Mouse (Mus musculus): ENCODE results near the gene B4galt3.

B4galt3 gene

GRCm38 (mm10) chr1:171265971-171266744, 4.0 kb upstream of the B4galt3 start:
- no peak for DNase-seq

DNA sequence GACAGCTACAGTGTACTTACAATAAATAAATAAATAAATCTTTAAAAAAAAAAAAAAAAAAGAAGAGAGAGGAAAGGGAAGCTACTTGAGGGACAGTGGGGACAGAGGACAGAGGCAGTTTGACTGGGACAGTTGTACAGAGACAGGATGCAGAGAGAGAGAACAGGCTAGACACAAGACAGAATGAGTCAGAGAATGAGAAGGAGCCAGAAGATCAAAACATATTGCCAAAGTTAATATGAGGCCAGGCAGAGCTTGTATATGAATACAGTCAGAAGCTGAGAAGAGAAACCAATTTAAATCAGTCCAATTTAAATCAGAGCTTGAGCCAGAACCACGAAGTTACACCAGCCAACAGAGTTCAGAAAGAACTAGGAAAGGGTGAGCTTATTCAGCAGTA, 1.8 kb upstream of the B4galt3 start:
- no peak for DNase-seq

- peak; percentile 67 for DNase-seq
These were observed 409 bp downstream of the B4galt3 start for GRCm38 (mm10) chr1:171270573-171270900.

GRCm38 (mm10) chr1:171271196-171271595, 1.1 kb downstream of the B4galt3 start:
- no peak for DNase-seq

- DNase-seq, result no peak
These were observed 1.5 kb downstream of the B4galt3 start for GRCm38 (mm10) chr1:171271622-171272021.

DNA sequence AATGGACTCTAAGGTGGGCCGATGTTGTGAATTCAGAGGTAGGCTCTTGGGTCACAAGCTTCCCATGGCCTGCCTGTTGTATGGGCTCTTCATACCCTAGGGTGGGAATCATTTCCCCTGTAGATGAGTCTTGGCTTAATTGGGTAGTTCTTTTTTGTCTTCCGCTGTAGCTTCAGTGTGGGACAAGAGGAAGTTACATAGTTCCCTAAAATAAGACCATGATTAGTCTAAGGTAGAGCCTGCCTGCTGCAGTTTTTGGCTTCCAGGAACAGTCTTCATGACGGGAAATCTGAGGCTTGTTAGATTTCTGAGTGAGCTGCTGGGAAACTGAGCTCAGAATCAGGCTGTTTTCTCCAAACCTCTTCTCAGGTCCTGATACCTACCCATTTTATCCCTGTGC, 2.0 kb downstream of the B4galt3 start:
- DNase-seq, result no peak

DNA sequence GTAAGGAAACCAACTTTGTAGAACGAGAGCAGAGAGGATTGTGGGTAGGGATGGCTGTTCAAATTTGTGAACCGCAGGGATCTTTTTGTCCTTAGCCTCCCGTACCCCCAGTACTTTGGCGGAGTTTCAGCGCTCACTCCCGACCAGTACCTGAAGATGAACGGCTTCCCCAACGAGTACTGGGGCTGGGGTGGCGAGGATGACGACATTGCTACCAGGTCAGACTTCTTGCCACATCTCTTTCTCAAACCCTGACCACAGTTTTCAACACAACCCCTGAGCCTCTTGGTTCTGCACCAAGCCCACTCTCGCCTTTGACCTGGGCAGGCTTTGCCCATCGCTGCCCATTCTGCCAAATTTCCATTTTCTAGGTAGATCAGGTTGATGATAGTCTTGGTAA, 4.0 kb downstream of the B4galt3 start:
- DNase-seq, result no peak

DNA sequence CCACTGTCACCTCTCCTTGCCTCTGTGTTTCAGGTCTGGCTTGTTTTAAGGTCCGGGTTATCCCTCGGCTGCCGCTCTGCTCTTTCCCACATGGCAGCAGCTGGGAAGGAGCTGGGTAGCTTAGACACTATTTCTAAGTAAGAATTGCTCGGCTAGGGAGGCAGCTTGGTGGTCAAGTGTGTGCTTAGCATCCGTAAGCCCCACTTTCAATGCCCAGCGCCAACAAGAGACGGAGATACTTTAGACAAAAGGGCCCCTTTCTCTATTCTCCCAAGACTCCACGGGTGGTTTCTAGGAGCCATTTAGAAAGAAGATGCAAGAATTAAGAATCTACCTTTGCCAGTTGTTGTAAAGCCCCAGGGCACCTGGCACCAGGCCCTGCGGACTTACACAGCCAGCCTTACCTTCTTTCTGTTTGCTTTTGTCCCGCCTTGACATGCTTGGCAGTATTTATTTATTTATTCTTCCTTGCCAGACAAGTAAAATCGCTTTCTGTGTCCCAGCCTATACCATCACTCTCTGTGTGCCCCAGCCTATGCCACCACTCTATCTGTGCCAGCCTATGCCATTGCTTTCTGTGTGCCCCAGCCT, 5.1 kb downstream of the B4galt3 start:
- no peak for DNase-seq

DNA sequence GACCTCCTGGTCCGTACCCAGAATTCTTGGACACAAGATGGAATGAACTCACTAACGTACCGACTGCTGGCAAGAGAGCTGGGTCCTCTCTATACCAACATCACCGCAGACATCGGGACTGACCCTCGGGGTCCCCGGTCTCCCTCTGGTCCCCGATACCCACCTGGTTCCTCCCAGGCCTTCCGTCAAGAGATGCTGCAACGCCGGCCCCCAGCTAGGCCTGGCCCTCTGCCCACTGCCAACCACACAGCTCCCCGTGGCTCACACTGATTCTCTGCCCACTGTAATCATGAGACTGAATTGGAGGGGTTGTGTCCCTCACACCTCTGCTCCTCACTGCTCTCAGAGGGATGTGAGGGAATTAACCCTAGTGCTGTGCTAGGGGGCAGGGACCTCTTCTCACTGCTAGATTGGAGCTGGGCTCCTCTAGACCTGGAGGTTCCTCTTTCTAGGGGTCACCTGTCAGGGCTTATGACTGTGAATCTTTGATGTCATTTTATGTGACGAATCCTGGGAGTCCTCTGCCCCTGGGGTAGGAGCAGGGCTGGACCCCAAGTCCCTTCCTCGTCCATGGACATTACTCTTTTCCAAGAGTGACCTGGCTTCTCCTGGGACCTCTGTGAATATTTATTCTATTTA, 6.1 kb downstream of the B4galt3 start:
- DNase-seq, result no peak

- DNase-seq, result no peak
These were observed 7.6 kb downstream of the B4galt3 start for GRCm38 (mm10) chr1:171277736-171278135.

GRCm38 (mm10) chr1:171278436-171278835, 8.3 kb downstream of the B4galt3 start:
- peak; percentile 0 for DNase-seq

DNA sequence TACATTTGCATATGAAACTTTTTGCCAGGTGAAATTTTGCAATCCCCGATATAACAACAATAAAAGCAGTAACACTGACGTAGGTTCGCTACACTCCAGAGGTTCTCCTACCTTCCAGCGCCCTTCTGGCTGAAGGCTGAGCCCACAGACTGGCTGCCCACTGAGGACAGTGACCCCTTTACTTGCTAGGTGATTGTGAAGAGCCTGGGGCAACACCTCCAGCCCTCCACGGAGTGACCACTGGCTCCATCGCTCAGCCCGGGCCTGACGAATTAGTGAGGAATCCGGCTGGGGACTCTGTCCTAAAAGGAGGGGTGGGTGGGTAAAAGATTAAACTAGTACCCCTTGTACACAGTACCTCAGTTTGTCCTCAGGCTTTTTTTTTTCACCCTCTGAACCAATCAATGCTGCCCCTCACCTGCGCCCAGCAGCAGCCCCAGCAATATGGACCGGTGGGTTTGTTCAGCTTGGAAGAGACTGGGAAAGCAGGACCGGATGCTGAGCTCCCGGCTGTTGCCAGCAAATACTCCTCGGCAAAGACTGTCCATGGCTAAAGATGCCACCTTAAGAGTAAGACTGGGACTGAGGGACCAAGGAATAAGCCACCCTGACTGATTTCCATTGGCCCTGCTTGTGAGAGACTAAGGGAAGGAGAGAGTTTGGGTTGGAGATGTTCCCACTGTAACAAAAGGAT, 9.0 kb downstream of the B4galt3 start:
- DNase-seq, result peak; percentile 0

DNA sequence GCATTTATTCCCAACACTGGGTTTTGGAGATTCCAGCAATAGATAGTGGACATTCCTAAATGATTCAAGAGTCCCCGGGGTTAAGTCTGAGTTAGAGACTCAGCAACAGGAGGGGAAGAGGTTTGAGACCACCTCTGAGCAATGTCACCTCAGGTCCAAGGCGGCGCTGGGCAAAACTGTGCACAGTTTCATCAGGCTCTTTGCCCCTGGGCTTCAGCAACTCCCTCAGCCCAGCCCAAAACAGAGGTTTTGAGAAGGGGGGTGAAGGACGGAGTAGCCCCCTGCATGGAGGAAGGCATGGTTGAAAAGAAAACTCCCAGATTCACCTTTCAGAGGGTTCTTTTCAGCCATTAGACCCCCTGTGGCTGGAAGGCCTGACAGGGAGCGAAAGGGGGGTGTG, 9.6 kb downstream of the B4galt3 start:
- DNase-seq, result no peak

GRCm38 (mm10) chr1:171280250-171280915, 10.3 kb downstream of the B4galt3 start:
- DNase-seq, result peak; percentile 2

GRCm38 (mm10) chr1:171280916-171281527, 10.9 kb downstream of the B4galt3 start, which contains the start of gene Ppox:
Gene Ppox, minus strand, starts transcription at chr1:171281186.
- DNase-seq, result peak; percentile 90

- DNase-seq, result peak; percentile 89
These were observed 11.4 kb downstream of the B4galt3 start for GRCm38 (mm10) chr1:171281528-171281923.

GRCm38 (mm10) chr1:171282086-171282805, 12.1 kb downstream of the B4galt3 start:
- DNase-seq, result no peak

DNA sequence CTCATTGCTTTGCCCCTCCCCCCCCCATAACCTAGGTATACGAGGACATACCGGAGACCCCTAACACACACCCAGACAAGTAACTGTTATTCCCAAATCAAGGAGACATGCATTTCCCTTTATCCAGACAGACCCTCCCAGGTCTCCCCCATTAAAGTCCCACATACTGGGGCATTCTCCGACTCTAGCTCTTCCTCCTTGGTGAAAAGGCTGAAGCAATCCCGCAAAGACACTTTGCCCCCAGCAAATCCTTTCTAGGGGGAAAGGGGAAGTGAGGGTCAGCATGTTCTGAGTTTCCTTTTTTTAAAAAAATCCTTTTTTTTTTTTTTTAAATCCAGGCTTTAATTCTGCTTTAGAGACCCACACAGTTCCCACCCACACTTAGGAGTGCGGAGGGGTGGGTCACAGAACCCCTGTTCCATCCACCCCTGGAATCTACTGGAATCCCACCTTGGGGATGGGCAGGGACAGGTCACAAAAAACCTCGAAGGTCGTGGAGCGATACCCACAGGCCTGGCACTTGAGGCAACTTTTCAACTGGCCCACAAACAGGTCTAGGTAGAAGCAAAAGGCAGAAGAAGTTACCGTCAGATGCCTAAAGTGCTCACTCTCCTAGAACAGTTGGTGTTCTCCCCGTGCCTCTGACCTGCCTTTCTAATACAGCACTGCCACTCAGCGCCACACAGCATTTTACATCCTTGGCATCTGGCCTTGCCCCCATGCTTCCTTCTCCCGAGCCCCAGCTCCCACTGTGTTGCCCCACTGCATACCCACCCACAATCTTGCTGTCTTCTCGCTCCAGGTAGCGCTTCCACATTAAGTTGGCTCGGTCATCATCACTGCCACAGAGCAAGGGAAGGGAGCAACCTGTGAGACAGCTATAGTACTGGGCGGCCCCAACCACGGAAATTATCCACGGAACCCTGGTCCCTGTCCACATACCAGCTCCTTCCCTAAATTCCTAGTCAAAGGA, 13.3 kb downstream of the B4galt3 start:
- DNase-seq, result no peak

DNA sequence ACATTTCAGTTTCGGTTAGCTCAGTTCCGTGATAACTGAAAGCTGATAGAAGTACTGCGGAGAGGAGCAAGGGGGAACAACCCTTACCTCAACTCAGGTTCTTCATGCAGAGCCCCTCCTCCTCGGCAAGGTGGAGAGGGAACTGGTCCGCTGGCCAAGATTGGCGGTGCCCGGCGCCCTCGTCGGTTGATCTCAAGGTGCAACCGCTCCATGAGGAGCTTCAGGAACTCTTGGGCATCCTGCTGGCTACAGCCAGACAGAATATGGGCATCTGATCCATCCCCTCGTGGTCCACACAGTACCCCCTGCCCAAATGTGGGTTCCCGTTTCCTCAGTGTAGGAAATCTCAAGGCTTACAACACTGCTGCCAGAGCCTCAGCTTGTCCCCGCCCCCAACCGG, 14.4 kb downstream of the B4galt3 start:
- no peak for DNase-seq

DNA sequence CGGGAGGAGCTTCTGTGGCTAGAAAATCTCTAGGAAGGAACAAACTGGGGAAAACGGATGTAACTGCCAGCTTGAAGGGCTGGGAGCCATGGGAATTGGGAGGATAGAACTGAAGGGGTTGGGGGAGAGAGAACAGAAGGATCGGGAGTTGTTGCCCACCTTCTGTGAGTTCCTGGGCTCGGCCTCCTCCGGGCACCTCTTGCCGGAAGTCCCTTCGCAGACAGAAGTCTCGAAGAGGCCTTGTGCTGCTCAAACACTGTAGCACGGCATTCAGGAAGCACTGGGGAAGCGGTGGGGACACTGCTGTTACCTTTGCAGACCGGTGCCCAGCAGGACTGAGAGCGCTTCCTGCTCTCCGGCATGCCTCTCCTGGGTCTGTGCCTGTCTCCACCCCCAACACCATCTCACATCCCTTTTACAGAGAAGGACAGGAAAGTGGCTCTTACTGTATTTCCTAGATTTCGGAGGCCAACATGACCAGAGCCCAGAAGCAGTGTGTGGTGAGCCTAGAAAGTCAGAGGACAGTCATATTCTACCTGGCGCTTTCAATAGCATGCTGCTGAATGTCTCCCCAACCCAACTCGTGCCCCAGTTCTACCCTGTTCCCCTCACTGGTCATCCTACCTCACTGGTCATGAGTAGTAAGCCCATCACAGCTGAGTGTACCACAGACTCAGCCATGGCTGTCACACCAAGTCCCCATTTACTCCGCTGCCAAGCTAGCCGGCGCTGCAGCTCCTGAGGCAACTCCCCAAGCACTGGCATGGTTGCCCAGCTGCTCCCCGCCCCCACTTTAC, 15.2 kb downstream of the B4galt3 start:
- no peak for DNase-seq

Data from lung, postnatal 14 days (tissue).